Mouse (Mus musculus) small intestine, adult 2 months (tissue): ENCODE data around the gene Cabp7.

Source experiments
- CTCF ChIP-seq: fragments of 200-500 bp; IDR thresholded peaks from 2 replicates; pipeline ENCODE4 v1.5.1; 2012; ENCODE audit warnings: low read depth, mild to moderate bottlenecking, control low read depth, inconsistent platforms, low read length, moderate library complexity, mixed read lengths; ENCODE audit not compliant: insufficient replicate concordance, insufficient read length; ENCODE audit errors: extremely low read depth
- POLR2A ChIP-seq: fragments of 200-500 bp; IDR thresholded peaks from 2 replicates; pipeline ENCODE4 v1.6.1; 2012; ENCODE audit warnings: low read depth, mild to moderate bottlenecking, control low read depth, inconsistent platforms, low read length, moderate library complexity

DNA sequence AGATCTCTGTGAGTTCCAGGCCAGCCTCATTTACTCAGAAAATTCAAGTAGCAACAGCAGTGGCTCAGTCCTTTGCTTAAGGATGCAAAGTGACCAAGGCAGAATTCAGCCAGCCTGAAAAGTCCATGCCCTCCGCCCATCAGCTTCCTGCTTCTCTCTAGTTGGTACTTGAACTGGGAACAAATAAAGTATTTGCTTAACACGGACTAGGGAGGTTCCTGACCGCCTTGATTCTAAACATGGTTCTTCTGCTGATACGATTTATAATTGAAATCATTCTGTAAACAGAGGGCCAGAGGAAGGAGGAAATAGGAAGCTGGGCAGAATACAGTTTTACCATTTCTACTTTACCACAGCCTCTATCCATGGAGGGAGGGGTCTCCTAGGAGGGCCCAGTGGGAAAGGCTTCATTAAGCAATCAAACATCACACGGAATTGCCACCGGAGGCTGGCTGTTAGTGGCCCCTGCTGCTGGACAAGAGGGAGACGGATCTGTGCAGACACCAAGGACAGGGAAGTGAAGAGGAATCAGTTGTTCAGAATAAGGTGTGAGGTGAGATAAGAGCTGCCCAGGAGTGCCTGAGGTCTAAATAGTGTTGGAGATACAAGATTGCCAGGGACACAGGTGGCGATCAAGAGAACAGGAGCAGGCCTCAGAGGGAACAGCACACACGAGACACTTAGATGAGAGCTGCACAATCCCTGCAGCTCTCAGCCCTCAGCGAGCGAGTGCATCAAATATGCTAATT, 57.8 kb downstream of the Cabp7 start:
- TF ChIP-seq CTCF (no peak), POLR2A (no peak)
